Mouse (Mus musculus): Measurements from ENCODE around the gene Abhd16a. TPM values are rescaled to one million over a fixed set of nuclear protein-coding genes. Genes with fewer than 3 reads are reported as not detected.

Abhd16a gene
- total and polyA plus RNA-seq, 2 experiments: 63.3 to 78.4 TPM

DNA sequence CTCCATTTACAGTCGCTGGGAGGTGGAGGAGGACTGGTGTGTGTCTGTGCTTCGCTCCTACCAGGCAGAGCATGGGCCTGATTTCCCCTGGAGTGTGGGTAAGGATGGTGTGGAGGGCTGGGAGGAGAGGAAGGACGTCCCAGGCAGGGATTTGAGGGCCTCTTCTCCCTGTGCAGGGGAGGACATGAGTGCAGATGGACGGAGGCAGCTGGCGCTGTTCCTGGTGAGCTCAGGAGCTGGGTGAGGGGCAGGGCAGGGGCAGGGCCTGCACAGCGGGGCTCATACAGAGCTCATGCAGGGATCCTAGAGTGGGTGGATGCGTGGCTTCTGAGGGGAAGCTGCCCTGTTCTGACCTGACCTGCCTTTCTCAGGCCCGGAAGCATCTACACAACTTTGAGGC, 13.2 kb downstream of the Abhd16a start:
- Histone ChIP-seq H3K9ac (ENCODE audit: low read depth, low read length) (no peak overlapping the region), H3K4me3 (ENCODE audit: insufficient read depth, low read depth, low read length) (no peak overlapping the region), H3K4me1 (ENCODE audit: control insufficient read depth, insufficient read depth, low read length) (peaks cover 7% of the 10 kb centered on the region; the same call in 1 of the 2 replicates), H3K27ac (replicated peaks; ENCODE audit: insufficient read depth, low read depth, low read length) (no peak overlapping the region), H3K36me3 (ENCODE audit: control insufficient read depth, insufficient read depth, low read length) (peaks cover 9% of the 10 kb centered on the region), H3K27me3 (ENCODE audit: control insufficient read depth, insufficient read depth, low read length) (no peaks in the 10 kb centered on the region), H3K79me2 (ENCODE audit: control insufficient read depth, insufficient read depth, low read length) (no peaks in the 10 kb centered on the region)
- no peak for DNase-seq (ENCODE audit: extremely low read depth, low read depth, low spot score)
- TF ChIP-seq POLR2A (IDR thresholded peaks at IDR 0.05; ENCODE audit: extremely low read depth, insufficient read depth, low read length) (no peak), CTCF (IDR thresholded peaks at IDR 0.05; ENCODE audit: low read depth, low read length) (no peak)
- 86% methylated on average over 8 of the region's 8 CpGs for WGBS

DNA sequence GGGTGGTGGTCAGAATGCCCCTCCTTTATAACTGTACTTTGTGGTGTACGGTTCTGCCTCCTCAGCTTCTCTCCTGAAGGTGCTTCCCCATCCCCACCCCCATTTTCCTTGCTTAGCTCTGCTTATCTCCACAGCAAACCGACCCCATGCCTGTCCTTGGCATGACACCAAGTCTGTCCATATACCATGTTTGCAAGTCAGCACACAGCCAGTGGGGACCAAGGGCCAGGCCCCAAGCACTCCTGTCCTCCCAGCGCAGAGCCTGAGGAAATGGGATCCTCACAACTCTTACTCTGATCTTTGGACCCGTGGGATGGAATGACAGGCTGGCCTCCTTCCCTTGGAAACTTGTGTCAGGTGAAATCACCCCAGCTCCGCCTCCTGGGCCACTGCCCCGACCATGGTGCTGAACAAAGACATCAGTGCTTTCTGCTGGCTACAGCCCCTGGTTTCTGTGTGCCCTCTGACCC, 14.2 kb downstream of the Abhd16a start:
- 17% methylated on average over 6 of the region's 6 CpGs for WGBS
- DNase-seq (ENCODE audit: extremely low read depth, low read depth, low spot score): peak; percentile 72
- Histone ChIP-seq H3K27me3 (ENCODE audit: control insufficient read depth, insufficient read depth, low read length) (no peaks in the 10 kb centered on the region), H3K79me2 (ENCODE audit: control insufficient read depth, insufficient read depth, low read length) (no peaks in the 10 kb centered on the region), H3K4me3 (ENCODE audit: insufficient read depth, low read depth, low read length) (no peak overlapping the region), H3K4me1 (ENCODE audit: control insufficient read depth, insufficient read depth, low read length) (peaks cover 7% of the 10 kb centered on the region; the same call in 1 of the 2 replicates), H3K9ac (ENCODE audit: low read depth, low read length) (no peak overlapping the region), H3K27ac (replicated peaks; ENCODE audit: insufficient read depth, low read depth, low read length) (no peak overlapping the region), H3K36me3 (ENCODE audit: control insufficient read depth, insufficient read depth, low read length) (peaks cover 8% of the 10 kb centered on the region)
- no peak for TF ChIP-seq CTCF (IDR thresholded peaks at IDR 0.05; ENCODE audit: low read depth, low read length)
- no peak for TF ChIP-seq POLR2A (IDR thresholded peaks at IDR 0.05; ENCODE audit: extremely low read depth, insufficient read depth, low read length)

DNA sequence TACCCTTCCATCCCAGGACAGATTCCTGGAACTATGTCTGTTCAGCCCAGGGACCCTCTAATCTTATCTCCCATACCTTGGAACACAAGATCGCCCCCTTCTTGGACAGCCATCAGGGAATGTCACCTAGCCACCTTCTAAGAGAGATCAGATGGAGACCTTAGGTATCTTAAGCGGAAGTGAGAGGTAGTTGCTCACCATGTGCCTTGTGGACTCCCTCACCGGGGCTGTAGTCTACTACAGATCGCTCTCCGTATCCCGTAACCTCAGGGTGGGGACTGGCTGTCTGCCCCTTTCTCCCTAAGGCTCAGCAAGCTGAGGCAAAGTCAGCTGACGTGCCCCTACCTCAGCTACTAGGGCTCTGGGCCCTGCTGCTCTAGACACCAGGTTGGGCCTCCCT, 15.0 kb downstream of the Abhd16a start:
- Histone ChIP-seq H3K36me3 (ENCODE audit: control insufficient read depth, insufficient read depth, low read length) (peaks cover 8% of the 10 kb centered on the region), H3K9ac (ENCODE audit: low read depth, low read length) (no peak overlapping the region), H3K27ac (replicated peaks; ENCODE audit: insufficient read depth, low read depth, low read length) (no peak overlapping the region), H3K4me3 (ENCODE audit: insufficient read depth, low read depth, low read length) (no peak overlapping the region), H3K27me3 (ENCODE audit: control insufficient read depth, insufficient read depth, low read length) (no peaks in the 10 kb centered on the region), H3K4me1 (ENCODE audit: control insufficient read depth, insufficient read depth, low read length) (peaks cover 7% of the 10 kb centered on the region; the same call in 1 of the 2 replicates), H3K79me2 (ENCODE audit: control insufficient read depth, insufficient read depth, low read length) (no peaks in the 10 kb centered on the region)
- TF ChIP-seq CTCF (IDR thresholded peaks at IDR 0.05; ENCODE audit: low read depth, low read length) (no peak), POLR2A (IDR thresholded peaks at IDR 0.05; ENCODE audit: extremely low read depth, insufficient read depth, low read length) (no peak)
- WGBS: 97% methylated on average over 7 of the region's 7 CpGs
- no peak for DNase-seq (ENCODE audit: extremely low read depth, low read depth, low spot score)

DNA sequence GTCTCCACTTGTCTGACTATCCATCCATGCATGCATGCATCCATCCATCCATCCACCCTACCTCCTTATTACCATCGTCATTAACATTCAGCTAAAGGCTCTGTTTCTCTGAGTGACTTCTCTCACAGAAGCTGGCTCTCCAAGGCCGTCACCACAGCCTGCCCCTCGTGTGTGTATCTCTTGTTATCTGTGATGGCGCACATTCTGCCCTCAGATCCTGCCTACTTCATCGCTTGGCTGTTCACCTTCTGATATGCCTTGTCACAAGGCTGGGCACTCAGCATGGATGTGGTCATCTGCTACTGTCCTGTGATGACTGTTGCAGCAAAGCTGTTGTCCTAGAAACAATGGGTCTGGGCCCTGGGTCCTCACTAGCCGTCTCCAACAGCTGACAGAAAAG, 15.7 kb downstream of the Abhd16a start:
- H3K27me3 ChIP-seq (ENCODE audit: control insufficient read depth, insufficient read depth, low read length): no peaks in the 10 kb centered on the region
- DNase-seq (ENCODE audit: extremely low read depth, low read depth, low spot score): no peak
- no peak overlapping the region for H3K27ac ChIP-seq (replicated peaks; ENCODE audit: insufficient read depth, low read depth, low read length)
- WGBS: 84% methylated on average over 6 of the region's 6 CpGs
- TF ChIP-seq CTCF (IDR thresholded peaks at IDR 0.05; ENCODE audit: low read depth, low read length) (no peak), POLR2A (IDR thresholded peaks at IDR 0.05; ENCODE audit: extremely low read depth, insufficient read depth, low read length) (no peak)
- peaks cover 8% of the 10 kb centered on the region for H3K36me3 ChIP-seq (ENCODE audit: control insufficient read depth, insufficient read depth, low read length)
- H3K4me1 ChIP-seq (ENCODE audit: control insufficient read depth, insufficient read depth, low read length): peaks cover 7% of the 10 kb centered on the region; the same call in 1 of the 2 replicates
- no peaks in the 10 kb centered on the region for H3K79me2 ChIP-seq (ENCODE audit: control insufficient read depth, insufficient read depth, low read length)
- H3K4me3 ChIP-seq (ENCODE audit: insufficient read depth, low read depth, low read length): no peak overlapping the region
- H3K9ac ChIP-seq (ENCODE audit: low read depth, low read length): no peak overlapping the region

DNA sequence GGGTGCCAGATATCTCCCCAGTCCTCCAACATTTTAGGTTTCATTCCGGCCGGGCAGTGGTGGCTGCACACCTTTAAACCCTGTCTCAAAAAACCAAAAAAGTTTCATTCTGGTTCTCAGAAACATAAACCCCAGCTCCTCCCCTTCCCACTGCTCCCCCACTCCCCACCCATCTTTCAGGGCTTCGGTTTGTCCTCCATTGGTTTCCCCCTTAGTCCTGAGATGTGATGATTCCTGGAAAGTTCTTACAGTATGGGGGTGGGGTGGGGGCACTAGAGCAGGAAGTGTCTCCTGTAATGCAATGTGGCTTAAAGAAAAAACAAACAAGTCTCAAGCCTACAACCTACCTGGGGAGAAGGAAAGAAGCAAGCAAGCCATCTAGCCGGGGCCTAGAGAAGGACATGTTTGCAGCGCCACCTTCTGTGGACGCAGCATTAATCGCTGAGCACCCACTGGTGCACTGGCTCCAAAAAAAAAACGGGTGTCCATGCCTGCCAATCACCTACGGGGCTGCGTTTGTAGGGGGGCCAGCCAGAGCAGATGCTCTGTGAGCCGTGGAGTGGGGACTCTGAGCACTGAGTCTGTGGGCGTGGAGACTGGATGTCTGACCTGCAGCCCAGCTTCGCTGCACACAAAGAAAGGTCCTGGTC, 16.8 kb downstream of the Abhd16a start:
- peak; percentile 64 for TF ChIP-seq CTCF (IDR thresholded peaks at IDR 0.05; ENCODE audit: low read depth, low read length)
- TF ChIP-seq POLR2A (IDR thresholded peaks at IDR 0.05; ENCODE audit: extremely low read depth, insufficient read depth, low read length): no peak
- H3K4me3 ChIP-seq (ENCODE audit: insufficient read depth, low read depth, low read length): no peak overlapping the region
- no peaks in the 10 kb centered on the region for H3K79me2 ChIP-seq (ENCODE audit: control insufficient read depth, insufficient read depth, low read length)
- H3K27me3 ChIP-seq (ENCODE audit: control insufficient read depth, insufficient read depth, low read length): no peaks in the 10 kb centered on the region
- peaks cover 8% of the 10 kb centered on the region for H3K36me3 ChIP-seq (ENCODE audit: control insufficient read depth, insufficient read depth, low read length)
- WGBS: 43% methylated on average over 13 of the region's 13 CpGs
- H3K9ac ChIP-seq (ENCODE audit: low read depth, low read length): no peak overlapping the region
- H3K27ac ChIP-seq (replicated peaks; ENCODE audit: insufficient read depth, low read depth, low read length): no peak overlapping the region
- H3K4me1 ChIP-seq (ENCODE audit: control insufficient read depth, insufficient read depth, low read length): peaks cover 7% of the 10 kb centered on the region; the same call in 1 of the 2 replicates
- DNase-seq (ENCODE audit: extremely low read depth, low read depth, low spot score): no peak

DNA sequence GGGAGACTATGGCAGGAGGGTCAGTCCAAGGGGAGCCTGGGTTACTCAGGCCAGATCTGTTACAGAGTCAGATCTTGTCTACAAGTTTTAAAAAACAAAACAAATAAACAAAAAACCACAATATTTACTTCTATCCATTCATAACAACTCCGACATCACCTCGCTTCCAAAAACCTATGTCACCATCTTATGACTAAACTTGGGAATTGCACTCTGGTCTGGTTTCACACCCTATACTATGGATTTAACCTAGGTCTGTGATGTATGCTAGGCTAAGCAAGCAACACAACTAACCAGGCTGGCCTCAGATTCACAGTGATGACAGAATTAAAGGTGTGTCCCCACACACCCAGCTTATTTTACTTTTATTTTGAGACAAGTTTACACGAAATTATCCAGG, 17.5 kb downstream of the Abhd16a start:
- Histone ChIP-seq H3K79me2 (ENCODE audit: control insufficient read depth, insufficient read depth, low read length) (no peaks in the 10 kb centered on the region), H3K9ac (ENCODE audit: low read depth, low read length) (no peak overlapping the region), H3K4me3 (ENCODE audit: insufficient read depth, low read depth, low read length) (no peak overlapping the region), H3K4me1 (ENCODE audit: control insufficient read depth, insufficient read depth, low read length) (peaks cover 7% of the 10 kb centered on the region; the same call in 1 of the 2 replicates), H3K36me3 (ENCODE audit: control insufficient read depth, insufficient read depth, low read length) (peaks cover 5% of the 10 kb centered on the region; the same call in 1 of the 2 replicates), H3K27me3 (ENCODE audit: control insufficient read depth, insufficient read depth, low read length) (no peaks in the 10 kb centered on the region), H3K27ac (replicated peaks; ENCODE audit: insufficient read depth, low read depth, low read length) (no peak overlapping the region)
- no peak for TF ChIP-seq CTCF (IDR thresholded peaks at IDR 0.05; ENCODE audit: low read depth, low read length)
- TF ChIP-seq POLR2A (IDR thresholded peaks at IDR 0.05; ENCODE audit: extremely low read depth, insufficient read depth, low read length): no peak
- 80% methylated on average over 3 of the region's 3 CpGs for WGBS
- DNase-seq (ENCODE audit: extremely low read depth, low read depth, low spot score): no peak

Data from liver, adult 2 months (tissue).